Mouse (Mus musculus) limb, embryonic 10.5 days (tissue): ENCODE data around the gene Ppp1r35. TPM values are rescaled to one million over a fixed set of nuclear protein-coding genes. Genes with fewer than 3 reads are reported as not detected.
A peak's percentile ranks its signal among the peaks of the same experiment; 100 is the strongest.

Experiments used
- DNase-seq: peaks from one replicate; pipeline ENCODE4 v3.0.0-alpha.2; 2017; ENCODE audit warnings: low spot score
- H3K27ac ChIP-seq: fragments of 300-500 bp; sonication (generic); 2 replicates; pipeline ENCODE4 v1.5.1; 2016; ENCODE audit warnings: mild to moderate bottlenecking
- H3K27me3 ChIP-seq: fragments of 300-500 bp; sonication (generic); 2 replicates; pipeline ENCODE4 v1.6.1; 2016; ENCODE audit warnings: low read depth, mild to moderate bottlenecking; ENCODE audit not compliant: poor library complexity, severe bottlenecking
- H3K36me3 ChIP-seq: fragments of 300-500 bp; sonication (generic); 2 replicates; pipeline ENCODE4 v1.6.1; 2016; ENCODE audit warnings: mild to moderate bottlenecking, moderate library complexity
- H3K4me1 ChIP-seq: fragments of 300-500 bp; sonication (generic); 2 replicates; pipeline ENCODE4 v1.6.1; 2016
- H3K4me3 ChIP-seq: fragments of 300-500 bp; sonication (generic); 2 replicates; pipeline ENCODE4 v1.5.1; 2016; ENCODE audit warnings: mild to moderate bottlenecking, moderate library complexity
- H3K9me3 ChIP-seq: fragments of 300-500 bp; sonication (generic); replicated peaks from 2 replicates; pipeline ENCODE4 v1.6.1; 2016; ENCODE audit warnings: mild to moderate bottlenecking
- WGBS: fragments of 180-500 bp; shearing (Covaris S2); methylation state at CpG from one replicate; pipeline ENCODE4 v1.1.7; 2016; 5-methylcytosine and 5-hydroxymethylcytosine counted together
- polyA plus RNA-seq: library from polyadenylated mRNA; unstranded; fragments of >200 nt; fragmentation: Nextera tagmentation; extraction: Ambion mirVana; gene quantifications from 2 replicates; pipeline ENCODE4 v1.2.1, GENCODE M21; 2016

The Ppp1r35 gene
- polyA plus RNA-seq, 1 experiment from 2014 or later = 49.5 TPM

GRCm38 (mm10) chr5:137777267-137777845 lies 1.3 kb upstream of the Ppp1r35 start:
- Histone ChIP-seq H3K4me1 (peaks cover 30% of the 10 kb centered on the region), H3K27me3 (no peaks in the 10 kb centered on the region), H3K27ac (no peak overlapping the region), H3K9me3 (no peaks in the 10 kb centered on the region), H3K4me3 (no peak overlapping the region), H3K36me3 (peaks cover 28% of the 10 kb centered on the region)
- 77% methylated on average over 7 of the region's 7 CpGs for WGBS
- no peak for DNase-seq

- WGBS = under 1% methylated on average over 82 of the region's 83 CpGs
- Histone ChIP-seq H3K9me3 (no peaks in the 10 kb centered on the region), H3K4me3 (peak overlapping the region; percentile 96), H3K36me3 (peaks cover 47% of the 10 kb centered on the region), H3K27me3 (no peaks in the 10 kb centered on the region), H3K4me1 (peaks cover 48% of the 10 kb centered on the region), H3K27ac (peak overlapping the region; percentile 92)
- DNase-seq = peak; percentile 69
These were observed 644 bp downstream of the Ppp1r35 start for GRCm38 (mm10) chr5:137779053-137779933.

- peaks cover 57% of the 10 kb centered on the region for H3K36me3 ChIP-seq
- WGBS = 91% methylated on average over 7 of the region's 7 CpGs
- no peaks in the 10 kb centered on the region for H3K9me3 ChIP-seq
- no peak overlapping the region for H3K27ac ChIP-seq
- peaks cover 55% of the 10 kb centered on the region for H3K4me1 ChIP-seq
- H3K27me3 ChIP-seq = no peaks in the 10 kb centered on the region
- H3K4me3 ChIP-seq = peak overlapping the region; percentile 13; the same call in 1 of the 2 replicates
- no peak for DNase-seq
These were observed 3.0 kb downstream of the Ppp1r35 start for GRCm38 (mm10) chr5:137781661-137782060.

- no peak for DNase-seq
- Histone ChIP-seq H3K9me3 (no peaks in the 10 kb centered on the region), H3K36me3 (peaks cover 57% of the 10 kb centered on the region), H3K4me3 (peak overlapping the region; percentile 91), H3K4me1 (peaks cover 57% of the 10 kb centered on the region), H3K27me3 (peaks cover under 1% of the 10 kb centered on the region; the same call in 1 of the 2 replicates), H3K27ac (no peak overlapping the region)
- 93% methylated on average over 13 of the region's 13 CpGs for WGBS
These were observed 4.3 kb downstream of the Ppp1r35 start for GRCm38 (mm10) chr5:137782776-137783522.

GRCm38 (mm10) chr5:137783901-137784540 lies 5.4 kb downstream of the Ppp1r35 start:
- Histone ChIP-seq H3K36me3 (peaks cover 57% of the 10 kb centered on the region), H3K27ac (no peak overlapping the region), H3K27me3 (peaks cover 11% of the 10 kb centered on the region), H3K4me1 (peaks cover 55% of the 10 kb centered on the region), H3K9me3 (no peaks in the 10 kb centered on the region), H3K4me3 (peak overlapping the region; percentile 91)
- no peak for DNase-seq
- WGBS = 81% methylated on average over 9 of the region's 9 CpGs

- H3K4me3 ChIP-seq = peak overlapping the region; percentile 91
- peak overlapping the region; percentile 97; the same call in 1 of the 2 replicates for H3K27ac ChIP-seq
- H3K27me3 ChIP-seq = peaks cover 15% of the 10 kb centered on the region
- no peak for DNase-seq
- H3K36me3 ChIP-seq = peaks cover 57% of the 10 kb centered on the region
- H3K9me3 ChIP-seq = no peaks in the 10 kb centered on the region
- WGBS = 88% methylated on average over 14 of the region's 14 CpGs
- H3K4me1 ChIP-seq = peaks cover 52% of the 10 kb centered on the region
These were observed 5.9 kb downstream of the Ppp1r35 start for GRCm38 (mm10) chr5:137784546-137784945.

- Histone ChIP-seq H3K4me3 (peak overlapping the region; percentile 91), H3K27me3 (peaks cover 15% of the 10 kb centered on the region), H3K4me1 (peaks cover 44% of the 10 kb centered on the region), H3K27ac (peak overlapping the region; percentile 97), H3K9me3 (no peaks in the 10 kb centered on the region), H3K36me3 (peaks cover 49% of the 10 kb centered on the region)
- DNase-seq = peak; percentile 55
- 6% methylated on average over 61 of the region's 62 CpGs for WGBS
These were observed 6.7 kb downstream of the Ppp1r35 start for GRCm38 (mm10) chr5:137785164-137786031.

- peak; percentile 99 for DNase-seq
These were observed 7.7 kb downstream of the Ppp1r35 start for GRCm38 (mm10) chr5:137786109-137786942.

GRCm38 (mm10) chr5:137787151-137787928 lies 8.7 kb downstream of the Ppp1r35 start, which contains the start of the genes Mepce and Zcwpw1:
Gene Mepce (minus strand): TSS chr5:137787655.
Gene Zcwpw1 (plus strand): TSS chr5:137787798.
- H3K4me1 ChIP-seq = peaks cover 37% of the 10 kb centered on the region
- under 1% methylated on average over 48 of the region's 48 CpGs for WGBS
- H3K36me3 ChIP-seq = peaks cover 30% of the 10 kb centered on the region
- no peaks in the 10 kb centered on the region for H3K9me3 ChIP-seq
- peak within 1 kb of the TSS; percentile 91 for H3K4me3 ChIP-seq
- DNase-seq = peak; percentile 96
- peak within 1 kb of the TSS; percentile 97 for H3K27ac ChIP-seq
- peaks cover 15% of the 10 kb centered on the region for H3K27me3 ChIP-seq

More at GRCm38 (mm10) chr5:137786109-137786942, 7.7 kb downstream of the Ppp1r35 start:
- under 1% methylated on average over 79 of the region's 79 CpGs for WGBS
- H3K4me1 ChIP-seq = peaks cover 43% of the 10 kb centered on the region
- H3K4me3 ChIP-seq = peak overlapping the region; percentile 91
- H3K27ac ChIP-seq = peak overlapping the region; percentile 97
- H3K27me3 ChIP-seq = peaks cover 15% of the 10 kb centered on the region
- peaks cover 40% of the 10 kb centered on the region for H3K36me3 ChIP-seq
- H3K9me3 ChIP-seq = no peaks in the 10 kb centered on the region

- Histone ChIP-seq H3K4me1 (peaks cover 30% of the 10 kb centered on the region), H3K9me3 (no peaks in the 10 kb centered on the region), H3K27me3 (peaks cover 15% of the 10 kb centered on the region), H3K4me3 (peak overlapping the region; percentile 91), H3K36me3 (peaks cover 21% of the 10 kb centered on the region), H3K27ac (peak overlapping the region; percentile 97)
- WGBS = 71% methylated on average over 24 of the region's 24 CpGs
- DNase-seq = no peak
These were observed 9.5 kb downstream of the Ppp1r35 start for GRCm38 (mm10) chr5:137788171-137788570.
